Mouse (Mus musculus): Measurements from ENCODE around the gene Slc2a13.

DNA sequence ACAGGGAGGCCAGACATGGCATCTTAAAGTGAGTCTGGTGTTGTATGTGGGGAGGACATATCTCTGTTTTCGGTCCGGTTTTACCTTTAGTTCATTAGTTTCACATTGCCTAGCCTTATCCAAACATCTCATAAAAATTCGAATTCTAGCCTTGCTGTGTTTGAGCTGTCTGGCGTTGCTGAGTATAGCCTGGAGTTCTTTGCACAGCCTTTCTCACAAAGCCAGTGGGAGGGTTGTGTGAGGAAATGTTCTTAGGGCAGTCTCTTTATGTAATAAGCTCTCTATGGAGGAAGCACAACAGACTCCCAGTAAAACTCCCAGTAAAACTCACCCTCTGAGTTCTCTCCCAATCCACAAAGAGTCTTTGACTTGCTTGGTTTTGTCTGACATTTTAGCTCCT is 246.0 kb downstream of the Slc2a13 start:
- TF ChIP-seq CTCF (IDR thresholded peaks at IDR 0.05; ENCODE audit: borderline replicate concordance, insufficient read depth, low read length) (no peak), POLR2A (IDR thresholded peaks at IDR 0.05; ENCODE audit: low read depth, low read length) (no peak)

All from embryonic fibroblast, embryonic 13.5 days (primary cell).